Mouse (Mus musculus): ENCODE data around the gene Rtn2. TPM values are rescaled to one million over a fixed set of nuclear protein-coding genes. Genes with fewer than 3 reads are reported as not detected.
A peak's percentile ranks its signal among the peaks of the same experiment; 100 is the strongest.

Gene Rtn2
- polyA plus RNA-seq, 1 experiment = 14.3 TPM

DNA sequence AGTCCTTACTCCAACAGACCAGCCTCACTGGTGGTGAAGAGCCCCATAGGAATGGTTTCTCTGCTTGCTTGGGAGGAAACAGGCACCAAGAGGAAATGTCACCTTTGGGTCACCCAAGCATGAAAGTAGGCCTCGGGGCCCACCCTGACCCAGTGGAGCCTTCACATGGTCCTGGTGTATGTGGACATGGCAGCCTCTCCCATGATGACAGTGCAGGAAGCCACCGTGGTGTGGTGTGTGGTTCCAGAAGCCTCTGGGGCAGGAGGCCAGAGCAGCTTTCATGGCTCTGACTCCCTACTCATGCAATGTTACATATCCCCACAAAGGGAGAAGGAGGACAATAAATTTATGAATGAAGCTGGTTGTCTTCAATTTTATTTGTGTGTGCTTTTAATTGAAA lies 34.9 kb upstream of the Rtn2 start:
- no peak overlapping the region for H3K27ac ChIP-seq (ENCODE audit: insufficient read depth, low read length)
- H3K9me3 ChIP-seq (replicated peaks; ENCODE audit: control insufficient read depth, insufficient read depth, low read length, poor library complexity, severe bottlenecking) = no peaks in the 10 kb centered on the region
- no peak overlapping the region for H3K4me3 ChIP-seq (ENCODE audit: low read depth, low read length)
- TF ChIP-seq CTCF (IDR thresholded peaks at IDR 0.05; ENCODE audit: low read depth, low read length) (no peak), POLR2A (IDR thresholded peaks at IDR 0.05; ENCODE audit: insufficient read depth, low read length) (no peak)
- H3K36me3 ChIP-seq (ENCODE audit: control insufficient read depth, insufficient read depth, low read length, poor library complexity, severe bottlenecking) = 0 out of 2 replicates have a peak, but pooled peaks cover 4% of the 10 kb centered on the region
- no peaks in the 10 kb centered on the region for H3K27me3 ChIP-seq (ENCODE audit: control insufficient read depth, insufficient read depth, low read length, poor library complexity, severe bottlenecking)
- H3K4me1 ChIP-seq (ENCODE audit: control insufficient read depth, insufficient read depth, low read length) = peaks cover 2% of the 10 kb centered on the region
- no peak overlapping the region for H3K9ac ChIP-seq (ENCODE audit: low read depth, poor library complexity, severe bottlenecking)

DNA sequence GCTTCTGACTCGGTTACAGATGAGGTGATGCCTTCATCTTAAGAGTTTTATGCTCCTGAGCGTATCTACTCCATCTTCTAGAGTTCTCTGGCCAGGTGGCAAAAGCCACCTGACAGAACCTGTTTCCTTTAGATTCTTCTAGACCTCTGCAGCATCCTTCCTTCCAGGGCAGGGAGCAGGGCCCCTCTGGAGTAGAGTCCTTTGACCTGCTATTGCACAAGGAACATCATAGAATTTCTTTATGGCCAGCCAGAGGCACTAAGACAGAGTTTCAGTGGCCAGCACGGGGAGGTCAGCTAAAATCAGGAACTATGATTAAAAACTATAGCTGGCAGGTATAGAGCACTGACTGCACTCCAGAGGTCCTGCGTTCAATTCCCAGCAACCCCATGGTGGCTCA lies 30.3 kb upstream of the Rtn2 start:
- H3K36me3 ChIP-seq (ENCODE audit: control insufficient read depth, insufficient read depth, low read length, poor library complexity, severe bottlenecking) = no peaks in the 10 kb centered on the region
- no peaks in the 10 kb centered on the region for H3K4me1 ChIP-seq (ENCODE audit: control insufficient read depth, insufficient read depth, low read length)
- no peaks in the 10 kb centered on the region for H3K27me3 ChIP-seq (ENCODE audit: control insufficient read depth, insufficient read depth, low read length, poor library complexity, severe bottlenecking)
- H3K27ac ChIP-seq (ENCODE audit: insufficient read depth, low read length) = no peak overlapping the region
- TF ChIP-seq EP300 (IDR thresholded peaks at IDR 0.05; ENCODE audit: insufficient read depth, low read depth, low read length) = no peak
- H3K9ac ChIP-seq (ENCODE audit: low read depth, poor library complexity, severe bottlenecking) = no peak overlapping the region
- H3K9me3 ChIP-seq (replicated peaks; ENCODE audit: control insufficient read depth, insufficient read depth, low read length, poor library complexity, severe bottlenecking) = no peaks in the 10 kb centered on the region
- no peak overlapping the region for H3K4me3 ChIP-seq (ENCODE audit: low read depth, low read length)

- Histone ChIP-seq H3K4me3 (ENCODE audit: low read depth, low read length) (no peak overlapping the region), H3K9ac (ENCODE audit: low read depth, poor library complexity, severe bottlenecking) (no peak overlapping the region), H3K27ac (ENCODE audit: insufficient read depth, low read length) (no peak overlapping the region), H3K4me1 (ENCODE audit: control insufficient read depth, insufficient read depth, low read length) (no peaks in the 10 kb centered on the region), H3K36me3 (ENCODE audit: control insufficient read depth, insufficient read depth, low read length, poor library complexity, severe bottlenecking) (peaks cover 4% of the 10 kb centered on the region), H3K9me3 (replicated peaks; ENCODE audit: control insufficient read depth, insufficient read depth, low read length, poor library complexity, severe bottlenecking) (no peaks in the 10 kb centered on the region), H3K27me3 (ENCODE audit: control insufficient read depth, insufficient read depth, low read length, poor library complexity, severe bottlenecking) (no peaks in the 10 kb centered on the region)
- TF ChIP-seq POLR2A (IDR thresholded peaks at IDR 0.05; ENCODE audit: insufficient read depth, low read length) (no peak), EP300 (IDR thresholded peaks at IDR 0.05; ENCODE audit: insufficient read depth, low read depth, low read length) (no peak), CTCF (IDR thresholded peaks at IDR 0.05; ENCODE audit: low read depth, low read length) (no peak)
Observed at GRCm38 (mm10) chr7:19253437-19253836, 29.0 kb upstream of the Rtn2 start.

DNA sequence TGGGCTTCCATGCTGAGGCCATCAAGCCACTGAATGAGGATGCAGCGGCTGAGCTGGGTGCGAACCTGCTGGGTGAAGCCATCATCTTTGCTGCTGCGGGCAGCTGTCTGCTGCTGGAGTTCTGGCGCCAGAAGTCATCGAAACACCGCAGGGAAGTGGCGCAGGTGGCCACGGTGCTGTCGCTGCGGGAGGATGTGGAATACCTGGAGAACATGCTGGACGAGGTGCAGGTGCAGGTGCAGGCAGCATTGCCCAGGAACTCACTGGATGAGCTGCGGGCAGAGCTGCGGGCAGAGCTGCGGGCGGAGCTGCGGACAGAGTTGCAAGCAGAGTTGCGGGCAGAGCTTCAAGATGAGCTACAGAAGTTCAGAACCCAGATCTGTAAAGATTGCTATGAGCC lies 27.0 kb upstream of the Rtn2 start:
- TF ChIP-seq POLR2A (IDR thresholded peaks at IDR 0.05; ENCODE audit: insufficient read depth, low read length) (no peak), EP300 (IDR thresholded peaks at IDR 0.05; ENCODE audit: insufficient read depth, low read depth, low read length) (no peak), CTCF (IDR thresholded peaks at IDR 0.05; ENCODE audit: low read depth, low read length) (no peak)
- Histone ChIP-seq H3K36me3 (ENCODE audit: control insufficient read depth, insufficient read depth, low read length, poor library complexity, severe bottlenecking) (peaks cover 20% of the 10 kb centered on the region), H3K9me3 (replicated peaks; ENCODE audit: control insufficient read depth, insufficient read depth, low read length, poor library complexity, severe bottlenecking) (no peaks in the 10 kb centered on the region), H3K4me3 (ENCODE audit: low read depth, low read length) (peak overlapping the region; percentile 40), H3K27me3 (ENCODE audit: control insufficient read depth, insufficient read depth, low read length, poor library complexity, severe bottlenecking) (no peaks in the 10 kb centered on the region), H3K4me1 (ENCODE audit: control insufficient read depth, insufficient read depth, low read length) (no peaks in the 10 kb centered on the region), H3K27ac (ENCODE audit: insufficient read depth, low read length) (no peak overlapping the region), H3K9ac (ENCODE audit: low read depth, poor library complexity, severe bottlenecking) (no peak overlapping the region)

DNA sequence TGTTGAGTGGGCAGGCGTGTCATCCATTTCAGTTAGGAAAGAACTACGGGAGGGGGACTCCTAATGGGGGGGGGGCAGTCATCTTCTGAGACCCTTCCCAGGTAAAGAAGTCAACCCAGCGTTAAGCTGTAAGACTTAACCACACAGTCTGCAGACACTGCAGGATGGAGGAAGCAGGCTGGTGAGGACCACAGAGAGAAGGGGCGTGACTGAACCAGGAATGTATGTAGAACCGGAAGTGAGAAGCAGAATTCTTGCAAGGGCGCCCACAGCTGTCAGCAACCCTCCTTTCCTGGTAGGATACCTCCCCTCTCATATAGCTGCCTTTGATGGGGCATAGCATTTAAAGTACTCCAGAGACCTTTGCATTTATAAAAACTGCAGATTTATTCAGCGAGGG lies 25.9 kb upstream of the Rtn2 start:
- Histone ChIP-seq H3K27ac (ENCODE audit: insufficient read depth, low read length) (no peak overlapping the region), H3K36me3 (ENCODE audit: control insufficient read depth, insufficient read depth, low read length, poor library complexity, severe bottlenecking) (peaks cover 24% of the 10 kb centered on the region), H3K4me1 (ENCODE audit: control insufficient read depth, insufficient read depth, low read length) (no peaks in the 10 kb centered on the region), H3K9ac (ENCODE audit: low read depth, poor library complexity, severe bottlenecking) (no peak overlapping the region), H3K27me3 (ENCODE audit: control insufficient read depth, insufficient read depth, low read length, poor library complexity, severe bottlenecking) (no peaks in the 10 kb centered on the region), H3K9me3 (replicated peaks; ENCODE audit: control insufficient read depth, insufficient read depth, low read length, poor library complexity, severe bottlenecking) (no peaks in the 10 kb centered on the region), H3K4me3 (ENCODE audit: low read depth, low read length) (no peak overlapping the region)
- no peak for TF ChIP-seq EP300 (IDR thresholded peaks at IDR 0.05; ENCODE audit: insufficient read depth, low read depth, low read length)
- no peak for TF ChIP-seq POLR2A (IDR thresholded peaks at IDR 0.05; ENCODE audit: insufficient read depth, low read length)
- TF ChIP-seq CTCF (IDR thresholded peaks at IDR 0.05; ENCODE audit: low read depth, low read length) = no peak

GRCm38 (mm10) chr7:19257390-19258022 lies 24.9 kb upstream of the Rtn2 start:
- H3K36me3 ChIP-seq (ENCODE audit: control insufficient read depth, insufficient read depth, low read length, poor library complexity, severe bottlenecking) = peaks cover 28% of the 10 kb centered on the region
- H3K4me1 ChIP-seq (ENCODE audit: control insufficient read depth, insufficient read depth, low read length) = no peaks in the 10 kb centered on the region
- H3K4me3 ChIP-seq (ENCODE audit: low read depth, low read length) = peak overlapping the region; percentile 29
- TF ChIP-seq POLR2A (IDR thresholded peaks at IDR 0.05; ENCODE audit: insufficient read depth, low read length) (no peak), EP300 (IDR thresholded peaks at IDR 0.05; ENCODE audit: insufficient read depth, low read depth, low read length) (0 out of 2 replicates have a peak, but pooled peaks have one; percentile 32)
- no peak overlapping the region; the same call in 1 of the 2 replicates for H3K9ac ChIP-seq (ENCODE audit: low read depth, poor library complexity, severe bottlenecking)
- peak overlapping the region; percentile 73 for H3K27ac ChIP-seq (ENCODE audit: insufficient read depth, low read length)
- H3K27me3 ChIP-seq (ENCODE audit: control insufficient read depth, insufficient read depth, low read length, poor library complexity, severe bottlenecking) = no peaks in the 10 kb centered on the region
- H3K9me3 ChIP-seq (replicated peaks; ENCODE audit: control insufficient read depth, insufficient read depth, low read length, poor library complexity, severe bottlenecking) = no peaks in the 10 kb centered on the region

Measured in ES-Bruce4 (cell line).